Mouse (Mus musculus): ENCODE data around the gene Pde4d.
A peak's percentile ranks its signal among the peaks of the same experiment; 100 is the strongest.
"Not testable (repeated sequence)": the region's sequence is repeated elsewhere in the genome, so short reads cannot be mapped to it uniquely, and the experiment has no call there.

The Pde4d gene

DNA sequence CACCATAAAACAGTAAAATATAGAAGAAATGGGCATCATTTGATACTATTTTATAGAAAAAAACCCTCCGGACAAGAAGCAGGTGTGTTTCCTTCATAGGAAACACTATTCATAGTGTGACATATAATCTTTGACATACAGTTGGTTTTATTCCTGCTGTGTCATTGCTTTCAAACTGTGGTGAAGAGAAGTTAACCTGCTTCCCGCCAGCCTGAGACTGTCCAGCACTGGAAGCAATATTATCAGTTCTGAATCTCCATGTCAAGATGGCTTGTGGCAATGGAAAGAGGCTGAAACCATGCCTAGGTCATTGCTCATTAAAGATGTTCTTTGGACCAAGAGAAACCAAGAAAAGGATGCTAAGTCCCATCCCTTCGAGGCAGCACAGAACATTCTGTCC lies 265.3 kb downstream of the Pde4d start:
- DNase-seq: no peak

DNA sequence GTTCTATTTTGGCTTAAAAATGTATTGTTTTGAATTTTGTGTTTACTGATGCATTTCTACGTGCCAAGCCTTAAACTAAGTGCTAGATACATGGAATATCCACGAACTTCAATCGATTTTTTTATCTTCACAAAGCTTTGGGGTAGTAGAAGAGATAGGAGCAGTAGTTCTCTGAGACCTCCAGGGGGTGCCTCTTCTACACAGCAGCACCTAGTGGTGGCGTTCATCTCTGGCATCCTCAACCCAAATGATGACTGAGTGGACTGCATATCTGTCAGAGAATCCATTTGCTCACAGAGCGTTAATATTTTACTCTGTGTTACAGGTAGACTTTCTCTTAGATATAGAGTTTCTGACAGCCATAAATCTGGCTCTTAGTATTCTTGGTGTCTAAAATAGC lies 272.5 kb downstream of the Pde4d start:
- peak; percentile 16 for DNase-seq

DNA sequence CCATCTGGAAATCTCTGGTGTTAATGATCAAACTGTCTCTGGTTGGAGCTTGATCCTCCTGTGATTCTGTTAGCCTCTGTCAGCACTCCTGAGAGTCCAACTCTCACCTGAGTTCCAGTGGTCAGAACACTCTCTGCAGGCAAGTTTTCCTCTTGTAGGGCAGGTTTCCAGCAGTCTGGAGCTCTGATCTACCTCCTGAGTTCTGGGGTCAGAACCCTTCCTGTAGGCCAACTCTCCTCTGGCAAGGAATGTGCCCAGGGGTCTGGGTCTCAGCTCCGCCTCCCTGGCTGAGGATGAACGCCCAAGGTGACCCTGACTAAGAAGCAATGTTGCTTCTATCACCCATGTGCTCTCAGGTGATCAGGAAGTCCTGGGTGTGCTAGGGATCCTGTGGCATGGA lies 284.6 kb downstream of the Pde4d start:
- not testable (repeated sequence) for DNase-seq

DNA sequence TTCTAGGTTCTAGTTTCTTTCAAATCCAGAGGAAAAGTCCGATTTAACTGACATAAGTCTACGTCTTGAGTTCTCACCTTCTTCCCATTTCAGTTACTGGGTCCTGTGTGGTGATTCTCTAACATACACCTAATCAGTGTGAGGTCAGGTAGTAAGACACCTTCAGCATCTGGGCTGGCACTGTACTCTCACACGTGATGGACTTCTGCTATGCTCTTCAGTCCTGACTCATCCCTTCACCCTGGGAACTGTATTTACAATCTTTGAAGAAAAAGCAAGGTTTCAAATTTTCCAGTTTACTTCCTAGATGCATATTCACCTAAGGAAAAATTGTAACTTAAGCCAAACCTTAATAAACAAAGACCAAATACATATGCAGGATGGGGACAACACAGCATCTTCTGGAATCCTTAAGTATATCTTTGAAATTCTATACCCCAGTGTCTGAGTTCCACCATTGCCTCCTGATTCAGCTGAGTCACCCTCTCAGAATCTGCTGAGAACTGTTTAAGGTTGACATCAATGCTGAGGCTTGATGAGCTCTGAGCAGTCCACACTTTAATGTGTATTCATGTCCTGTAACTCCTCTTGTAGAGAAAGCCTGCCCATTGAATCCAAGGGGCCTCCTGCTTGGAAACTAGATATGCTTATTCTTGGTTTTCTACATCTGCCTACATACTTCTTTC lies 301.6 kb downstream of the Pde4d start:
- DNase-seq: no peak

DNA sequence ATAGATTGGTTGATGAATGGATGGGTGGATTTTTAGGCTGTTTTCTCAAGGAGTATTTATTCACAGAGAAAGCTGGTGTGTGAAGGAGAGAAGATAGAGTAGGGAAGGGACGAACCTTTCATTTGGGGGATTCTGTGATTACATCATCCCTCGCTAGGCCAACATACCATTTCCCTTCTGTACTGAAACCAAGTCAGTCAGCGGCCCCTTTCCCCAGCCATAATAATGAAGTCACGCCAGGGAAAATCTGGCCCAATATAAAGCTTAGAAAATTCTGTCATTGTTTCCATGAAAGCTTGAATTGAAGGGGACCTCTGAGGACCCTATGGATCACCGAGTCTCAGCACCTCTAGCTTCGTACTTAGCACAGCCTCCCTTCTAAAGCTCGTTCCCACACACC lies 307.7 kb downstream of the Pde4d start:
- DNase-seq: no peak

DNA sequence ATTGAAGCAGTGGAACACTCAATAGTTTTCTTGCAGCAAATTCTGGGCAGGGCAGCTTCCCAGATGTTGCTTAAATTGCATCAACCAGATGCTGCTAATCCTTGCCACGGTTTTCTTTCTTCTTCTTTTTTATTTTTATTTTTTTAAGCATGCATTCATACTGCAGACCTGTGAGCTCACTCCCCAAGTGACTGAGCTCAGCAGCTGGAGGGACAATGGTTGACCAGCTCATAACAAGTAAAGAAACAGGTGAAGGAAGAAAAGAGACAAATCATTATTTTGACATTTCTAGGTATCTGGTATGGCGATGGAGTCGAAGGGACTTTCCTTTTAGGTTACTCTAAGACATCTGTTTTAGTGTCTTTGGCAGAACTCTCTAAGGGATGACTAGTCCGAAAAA lies 308.6 kb downstream of the Pde4d start:
- no peak for DNase-seq

DNA sequence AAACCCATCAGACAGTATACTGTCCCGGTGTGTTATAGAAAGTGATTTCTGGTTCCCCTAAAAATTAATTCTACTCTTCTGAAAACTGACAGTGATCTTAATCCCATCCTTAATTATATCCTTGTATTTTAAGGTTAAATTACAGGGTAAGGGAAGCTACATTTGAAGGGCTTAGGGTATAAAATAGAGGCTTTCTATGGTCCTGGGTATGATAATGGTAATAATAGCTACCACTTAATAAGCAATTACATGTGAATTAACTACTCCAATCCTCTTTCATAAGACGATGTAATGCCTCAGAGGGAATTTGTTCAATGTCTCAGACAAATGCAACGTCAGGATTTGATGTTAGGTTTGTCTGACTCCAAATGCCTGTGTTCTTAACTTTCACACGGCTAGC lies 309.4 kb downstream of the Pde4d start:
- DNase-seq: no peak

DNA sequence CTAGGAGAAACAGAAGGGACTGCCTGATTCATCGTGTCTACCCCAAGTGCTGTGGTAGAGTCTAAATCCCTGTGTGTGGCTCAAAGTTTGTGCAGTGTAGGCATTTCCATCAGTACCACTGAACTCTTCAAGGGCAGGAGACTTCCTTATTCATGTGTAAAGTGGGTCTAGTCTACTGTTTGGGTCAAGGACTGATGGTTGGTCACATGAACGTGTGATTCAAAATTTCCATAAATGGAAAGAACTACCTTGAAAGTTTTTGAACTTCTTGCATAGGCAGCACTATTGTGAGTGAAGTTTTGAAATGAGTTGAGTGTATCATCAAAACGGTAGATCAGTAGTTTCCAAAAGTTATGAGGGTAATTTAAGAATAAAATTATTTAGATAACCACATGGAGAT lies 313.5 kb downstream of the Pde4d start:
- DNase-seq: no peak

DNA sequence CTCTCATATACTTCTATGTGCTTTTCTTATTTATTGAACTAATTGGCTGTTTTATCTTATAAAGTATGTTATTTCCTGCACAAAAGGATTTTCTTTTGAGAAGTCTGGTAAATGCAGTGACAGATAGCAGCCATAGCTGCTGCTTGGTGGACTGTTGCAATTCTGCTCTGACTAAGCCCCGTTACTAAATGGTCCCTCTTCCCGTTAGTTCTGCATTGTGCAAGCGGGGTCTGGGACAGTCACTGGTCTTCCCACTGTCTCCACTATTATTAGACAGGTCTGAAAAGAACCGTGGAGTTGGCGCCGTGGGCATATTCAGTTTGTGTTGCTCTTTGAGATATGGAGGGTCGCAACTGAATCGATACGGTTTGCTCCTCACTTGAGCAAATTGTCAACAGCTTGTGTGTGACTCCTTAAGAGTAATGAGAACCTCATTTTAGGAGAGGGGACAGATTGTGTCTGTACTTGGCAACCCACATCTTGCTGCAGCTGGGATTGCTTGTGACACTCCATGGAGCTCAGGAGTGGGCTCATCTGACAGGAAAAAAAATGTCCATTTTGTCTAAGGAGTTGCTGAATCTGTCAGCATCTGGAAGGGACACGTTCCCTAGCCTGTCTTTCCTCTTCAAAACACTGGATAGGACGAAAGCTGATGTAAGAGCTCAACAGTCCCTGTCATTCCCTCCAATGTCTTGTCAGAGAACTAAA lies 316.4 kb downstream of the Pde4d start:
- no peak for DNase-seq

DNA sequence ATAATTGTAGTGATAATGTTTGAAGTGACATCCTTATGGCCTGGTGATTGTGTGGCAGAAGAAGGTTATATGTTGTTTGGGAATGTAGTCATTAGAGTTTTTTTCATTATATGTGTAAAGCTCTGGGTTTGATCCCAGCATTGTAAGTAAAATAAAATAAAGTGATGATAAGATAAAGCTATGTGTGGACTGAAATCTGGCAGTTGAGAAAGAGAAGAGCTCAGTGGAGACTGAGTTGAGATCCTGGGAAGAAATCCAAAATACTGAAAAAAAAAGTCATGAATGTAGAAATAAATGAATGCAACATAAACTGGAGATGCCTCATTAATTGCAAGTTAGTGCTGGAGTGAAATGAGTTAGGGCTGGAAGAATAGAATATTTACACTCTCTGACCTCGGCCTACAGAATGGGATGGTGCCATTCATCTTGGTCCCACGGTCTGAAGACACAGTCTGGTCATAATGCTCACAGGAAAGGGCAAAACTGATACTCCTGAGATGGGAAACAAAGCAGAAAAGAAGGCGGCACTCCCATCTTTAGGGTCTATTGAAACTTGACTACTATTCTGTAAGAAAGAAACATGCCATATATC lies 319.8 kb downstream of the Pde4d start:
- no peak for DNase-seq

DNA sequence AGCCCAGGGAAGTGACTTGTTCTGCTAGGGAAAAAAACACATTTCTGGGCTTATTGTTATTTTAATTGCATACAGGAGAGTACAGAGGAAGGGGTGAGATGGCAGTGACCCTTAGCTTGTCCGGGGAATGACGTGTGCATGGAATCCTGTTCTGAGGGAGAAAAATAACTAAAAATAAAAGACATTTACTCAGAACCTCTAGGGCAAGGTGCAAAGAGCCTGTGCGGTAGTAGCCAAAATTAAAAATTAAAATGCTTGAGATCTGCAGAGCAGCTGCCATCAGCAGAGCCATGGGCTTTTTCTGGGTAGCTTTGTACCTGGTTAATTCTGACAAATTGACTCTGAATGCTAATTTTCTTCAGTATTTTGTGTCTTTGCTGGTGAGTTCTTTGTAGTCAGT lies 322.6 kb downstream of the Pde4d start:
- DNase-seq: no peak

DNA sequence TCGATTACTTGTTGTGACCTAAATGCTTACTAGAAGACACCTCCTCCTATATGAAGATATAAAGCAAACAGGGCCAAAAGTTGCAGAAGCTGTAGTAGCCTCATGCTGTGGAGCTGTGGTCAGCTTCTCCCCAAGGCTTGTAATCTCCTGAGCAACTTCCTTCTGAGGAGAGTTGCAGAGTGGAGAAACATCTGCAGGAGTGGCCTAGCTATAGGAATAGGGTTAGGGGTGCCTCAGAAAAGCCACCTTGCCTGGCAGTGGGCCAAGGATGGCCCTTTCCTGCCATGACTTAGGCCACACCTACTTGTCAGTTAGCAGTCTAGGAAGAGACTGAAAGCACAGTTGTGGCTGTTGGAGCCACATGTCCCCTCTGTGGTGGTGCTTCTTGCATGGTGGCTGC lies 325.2 kb downstream of the Pde4d start:
- DNase-seq: no peak

DNA sequence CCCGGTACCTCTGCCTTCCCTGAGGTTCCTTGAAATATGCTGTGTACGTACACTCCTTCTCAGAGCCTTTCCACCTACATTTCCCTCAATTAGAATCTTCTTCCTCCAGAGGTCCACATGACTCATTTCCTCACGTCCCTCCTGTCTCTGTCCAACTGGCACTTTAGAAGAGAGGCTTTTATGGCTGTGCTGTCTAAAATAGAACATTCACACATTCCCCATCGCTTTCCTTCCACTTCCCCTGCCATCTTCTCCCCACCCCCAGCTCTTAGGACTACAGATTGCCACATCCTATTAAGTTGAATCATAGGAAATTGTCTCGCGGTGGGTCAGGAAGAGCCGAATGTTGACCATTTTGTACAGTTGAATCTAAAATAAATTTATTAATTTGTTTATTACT lies 326.1 kb downstream of the Pde4d start:
- DNase-seq: no peak

DNA sequence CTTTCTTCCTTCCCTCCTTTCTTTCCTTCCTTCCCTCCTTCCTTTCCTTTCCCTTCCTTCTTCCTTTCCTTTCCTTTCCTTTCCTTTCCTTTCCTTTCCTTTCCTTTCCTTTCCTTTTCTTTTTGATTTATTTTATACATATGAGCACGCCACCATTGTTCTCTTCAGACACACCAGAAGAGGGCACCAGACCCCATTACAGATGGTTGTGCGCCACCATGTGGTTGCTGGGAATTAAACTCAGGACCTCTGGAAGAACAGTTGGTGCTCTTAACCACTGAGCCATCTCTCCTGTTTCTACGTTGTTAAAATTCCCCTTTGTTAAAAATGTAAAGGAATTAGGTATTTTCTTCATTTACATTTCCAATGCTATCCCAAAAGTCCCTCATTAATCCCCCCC lies 347.9 kb downstream of the Pde4d start:
- DNase-seq: not testable (repeated sequence)

DNA sequence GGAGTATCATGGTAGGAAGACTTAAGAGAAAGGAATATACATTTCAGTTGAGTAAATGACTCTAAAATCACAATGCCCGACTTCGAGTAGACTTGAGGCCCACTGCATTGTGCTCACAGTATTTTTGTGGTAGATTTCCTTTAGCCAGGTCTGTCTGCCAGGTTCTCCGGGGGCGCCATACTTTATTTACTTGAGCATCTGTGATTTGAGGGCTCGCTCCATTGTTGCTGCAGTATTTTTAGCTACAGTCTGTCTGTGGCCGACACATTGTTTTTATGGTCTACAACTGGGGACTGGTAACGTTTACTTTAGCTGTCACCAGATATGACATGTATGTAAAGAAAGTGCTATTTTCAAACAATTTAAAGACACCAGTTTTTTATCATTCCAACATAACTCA lies 359.4 kb downstream of the Pde4d start:
- DNase-seq: no peak

DNA sequence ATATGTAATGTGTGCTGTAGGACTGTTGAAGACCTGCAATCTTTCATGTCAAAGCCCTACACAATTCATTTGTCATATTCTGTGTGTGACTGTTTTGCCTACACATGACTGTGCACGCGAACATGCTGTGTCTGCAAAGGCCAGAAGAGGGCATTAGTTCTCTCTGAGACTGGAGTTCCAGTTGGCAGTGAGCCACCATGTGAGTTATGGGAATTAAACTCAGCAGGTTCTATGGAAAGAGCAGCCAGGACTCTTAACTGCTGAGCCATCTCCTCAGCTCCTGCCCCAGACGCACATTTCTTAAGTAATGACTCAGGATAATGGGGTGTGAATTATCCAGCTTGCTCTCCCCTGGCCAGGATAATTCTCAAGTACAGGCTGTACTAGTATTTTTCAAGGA lies 363.2 kb downstream of the Pde4d start:
- DNase-seq: peak; percentile 58

DNA sequence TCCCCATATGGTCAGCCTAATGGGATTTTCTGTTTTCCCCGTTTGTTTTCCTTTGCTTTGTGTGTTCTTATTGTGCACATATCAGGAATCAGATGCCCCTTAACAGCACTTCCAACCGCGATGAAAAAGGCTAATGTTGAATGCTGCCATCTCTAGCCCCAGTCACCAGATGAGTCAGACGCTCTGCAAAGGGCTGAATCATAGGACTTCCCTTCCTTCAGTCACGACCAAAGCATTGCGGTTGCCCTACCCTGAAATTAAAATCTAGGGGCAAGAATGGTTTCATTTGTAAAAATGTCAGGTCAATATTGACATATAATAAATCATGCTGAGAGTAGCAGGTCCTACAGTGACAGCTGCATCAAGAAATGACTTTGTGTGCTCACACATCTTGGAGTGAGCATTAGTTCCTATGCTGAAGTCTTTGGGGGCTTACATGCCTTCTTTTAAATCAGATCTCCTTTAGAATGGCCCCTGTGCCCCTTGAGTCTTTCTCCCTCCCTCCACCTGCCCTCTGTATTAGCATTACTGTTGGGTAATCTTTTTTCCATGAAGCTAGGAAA lies 370.2 kb downstream of the Pde4d start:
- DNase-seq: no peak

DNA sequence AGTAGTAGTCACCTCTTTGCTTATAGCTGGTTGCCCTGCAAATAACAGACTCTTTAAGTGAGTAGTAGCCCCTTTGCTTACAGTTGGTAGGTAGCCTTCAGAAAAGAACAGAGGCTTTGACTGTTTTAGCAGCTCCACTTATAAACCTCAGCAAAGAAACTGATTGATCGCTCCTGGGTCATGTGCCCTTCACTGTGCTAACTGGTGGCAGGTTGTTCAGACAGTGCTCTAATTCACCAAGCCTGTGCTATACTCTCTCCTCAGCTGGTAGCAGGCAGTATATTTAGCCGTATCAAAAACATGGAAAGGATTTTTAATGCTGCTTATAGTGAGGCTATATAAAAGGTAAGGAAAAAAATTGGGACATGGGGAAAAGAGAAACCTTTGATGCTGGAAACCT lies 370.7 kb downstream of the Pde4d start:
- DNase-seq: no peak

DNA sequence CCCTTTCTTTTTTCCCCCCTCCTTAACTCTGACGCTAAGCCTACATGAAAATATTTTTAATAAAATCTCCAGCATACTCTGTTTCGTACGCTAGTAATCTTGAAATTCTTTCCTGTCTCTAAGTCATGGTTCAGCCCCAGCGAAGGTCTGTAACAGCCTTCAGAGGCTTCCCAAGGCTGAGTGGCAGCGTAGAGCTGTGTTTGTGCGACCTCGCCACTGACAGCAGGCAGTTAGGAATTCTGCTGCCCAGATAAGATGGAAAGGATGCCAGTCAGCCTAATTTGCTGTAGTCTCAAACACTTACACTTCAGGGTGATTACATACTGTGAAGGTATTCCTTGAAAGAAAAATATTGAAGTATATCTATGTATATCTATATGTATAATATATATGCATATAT lies 371.5 kb downstream of the Pde4d start:
- no peak for DNase-seq

DNA sequence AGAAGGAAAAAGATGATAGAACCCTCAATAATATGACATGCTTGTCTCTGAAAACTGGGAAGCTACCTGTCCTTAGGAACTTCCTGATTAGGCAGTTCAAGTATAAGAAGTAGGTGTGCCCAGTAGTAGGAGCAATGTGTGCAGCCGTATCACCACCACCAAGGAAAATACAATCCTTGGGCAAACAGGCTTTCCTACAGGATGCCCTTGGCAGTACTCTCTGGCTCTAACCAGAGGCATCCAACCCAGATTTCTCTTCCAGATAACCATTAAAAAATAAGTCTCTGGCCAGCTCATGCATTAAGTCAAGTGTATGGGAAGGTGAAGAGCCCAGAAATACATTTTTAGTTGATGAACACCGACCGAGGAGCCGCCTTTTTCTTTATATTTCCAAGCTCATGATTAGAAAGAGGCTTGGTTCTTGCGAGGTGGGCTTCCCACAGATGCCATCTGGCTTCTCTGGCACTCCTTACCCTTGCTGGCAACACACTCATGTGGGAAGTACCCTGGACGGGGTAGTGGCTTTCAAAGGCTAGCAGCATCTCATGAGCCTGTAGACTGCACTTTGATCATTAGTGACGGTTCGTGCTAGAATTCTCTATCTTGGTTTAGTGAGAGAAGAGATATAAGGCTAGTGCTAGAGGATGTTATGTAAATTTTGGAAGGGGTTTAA lies 375.0 kb downstream of the Pde4d start:
- peak; percentile 84 for DNase-seq

DNA sequence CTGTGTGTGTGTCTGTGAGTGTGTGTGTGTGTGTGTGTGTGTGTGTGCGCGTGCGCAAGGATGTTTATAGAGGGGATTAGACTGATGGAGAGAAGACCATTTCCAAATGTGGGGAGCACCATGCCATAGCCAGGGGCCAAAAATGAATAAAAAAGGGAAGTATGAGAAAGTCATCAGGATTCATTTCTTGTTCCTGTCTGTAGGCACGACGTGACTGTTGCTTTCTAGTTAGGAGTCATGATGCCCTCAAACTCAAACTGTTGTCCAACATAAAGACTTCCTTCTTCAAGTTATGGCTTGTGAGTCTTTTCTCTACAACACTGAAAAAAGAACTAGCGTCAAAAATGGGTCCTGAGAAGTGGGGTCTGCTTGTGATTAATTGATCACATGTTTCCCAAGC lies 375.8 kb downstream of the Pde4d start:
- no peak for DNase-seq

DNA sequence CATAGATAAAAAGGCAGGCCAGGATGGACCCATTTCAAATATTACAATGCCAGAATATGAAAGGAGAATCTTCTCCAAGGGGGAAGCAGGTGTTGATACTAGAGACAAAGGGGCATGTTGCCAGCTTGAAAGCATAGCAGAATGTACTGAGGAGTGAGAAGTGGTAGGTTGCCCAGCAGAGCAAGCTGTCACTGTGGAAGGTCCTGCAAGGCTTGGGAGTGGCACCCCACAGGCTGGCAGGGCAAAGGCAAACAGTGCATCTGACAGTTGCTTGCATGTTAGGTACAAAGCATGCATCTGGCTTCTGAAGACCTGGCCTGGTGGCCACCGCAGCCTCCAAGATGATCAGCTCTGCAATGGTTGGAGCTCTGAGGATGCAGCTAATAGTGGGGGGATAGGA lies 384.4 kb downstream of the Pde4d start:
- DNase-seq: peak; percentile 94

DNA sequence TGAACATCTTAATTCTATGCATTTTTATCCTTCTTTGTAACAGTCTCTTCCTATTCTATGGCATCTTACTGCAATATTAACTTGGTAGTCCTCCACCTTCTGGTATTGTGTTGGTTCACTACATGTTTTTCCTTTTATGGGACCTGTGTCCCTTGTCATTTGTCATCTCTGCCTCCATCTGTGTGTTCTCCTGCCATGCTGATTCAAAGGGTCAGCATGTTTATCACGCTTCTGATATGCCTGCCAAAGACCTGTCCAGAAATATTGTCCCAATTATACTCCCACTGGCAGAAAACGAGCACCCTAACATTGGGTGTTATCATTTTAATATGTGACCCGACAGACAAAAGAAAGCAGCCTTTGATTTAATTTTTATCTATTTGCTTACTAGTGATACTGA lies 386.6 kb downstream of the Pde4d start:
- peak; percentile 43 for DNase-seq

DNA sequence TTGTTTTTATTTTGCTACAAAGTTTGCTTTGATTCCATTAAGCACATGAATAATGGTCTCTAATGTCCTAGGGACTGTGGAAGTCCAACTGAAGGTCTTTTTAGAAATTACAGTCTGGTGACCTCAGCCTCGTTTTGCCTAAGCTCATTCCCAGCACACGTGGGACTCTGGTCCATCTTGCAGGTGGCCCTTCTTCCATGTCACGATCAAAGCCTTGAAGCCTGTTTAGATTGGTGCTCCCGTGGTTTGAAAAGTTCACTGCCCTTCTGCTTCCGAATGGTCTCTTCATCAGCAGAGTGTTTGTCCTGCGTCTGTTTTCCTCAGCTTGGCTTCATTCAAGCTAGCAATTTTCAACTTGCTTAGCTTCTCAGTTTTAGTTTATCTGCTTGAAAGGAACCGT lies 389.4 kb downstream of the Pde4d start:
- no peak for DNase-seq
